Mouse (Mus musculus) lung, postnatal 4 days (tissue): ENCODE results near the gene Pik3r2.

ENCODE experiments used
- DNase-seq, 2 experiments: peaks; one replicate each; pipeline ENCODE4 v3.0.0; 2021

The Pik3r2 gene

DNA sequence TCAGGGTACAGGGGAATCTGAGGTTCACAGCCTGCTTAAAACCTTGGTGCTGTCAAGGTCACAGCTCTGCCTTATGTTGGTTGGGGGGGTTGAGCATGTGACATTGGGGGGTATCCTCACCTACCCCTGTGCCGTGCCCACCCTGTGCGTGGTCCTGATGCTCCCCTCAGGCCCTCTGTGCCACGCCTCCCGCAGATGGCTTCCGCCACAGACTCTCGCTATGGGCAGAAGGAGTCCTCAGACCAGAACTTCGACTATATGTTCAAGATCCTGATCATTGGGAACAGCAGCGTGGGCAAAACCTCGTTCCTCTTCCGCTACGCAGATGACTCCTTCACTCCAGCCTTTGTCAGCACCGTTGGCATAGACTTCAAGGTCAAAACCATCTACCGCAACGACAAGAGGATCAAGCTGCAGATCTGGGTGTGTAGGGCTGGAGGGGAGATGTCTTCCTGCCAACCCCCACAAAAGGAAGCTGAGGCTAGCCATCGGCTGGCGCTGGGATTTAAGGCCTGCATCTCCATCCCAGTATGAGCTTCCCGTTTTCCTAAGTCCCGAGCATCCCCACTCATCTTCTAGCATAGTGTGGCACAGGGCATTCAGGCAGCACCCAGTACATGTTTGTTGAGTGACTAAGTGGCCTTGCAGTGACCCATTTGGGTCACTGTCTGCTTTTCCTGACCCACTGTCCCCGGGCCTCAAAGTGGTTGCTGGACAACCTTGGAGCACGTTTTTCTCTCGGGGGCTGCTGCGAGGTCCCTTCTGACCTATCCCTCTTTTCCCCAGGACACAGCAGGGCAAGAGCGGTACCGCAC, 20.6 kb downstream of the Pik3r2 start:
- peak in 1 of 2 experiments; percentile 26 for DNase-seq

DNA sequence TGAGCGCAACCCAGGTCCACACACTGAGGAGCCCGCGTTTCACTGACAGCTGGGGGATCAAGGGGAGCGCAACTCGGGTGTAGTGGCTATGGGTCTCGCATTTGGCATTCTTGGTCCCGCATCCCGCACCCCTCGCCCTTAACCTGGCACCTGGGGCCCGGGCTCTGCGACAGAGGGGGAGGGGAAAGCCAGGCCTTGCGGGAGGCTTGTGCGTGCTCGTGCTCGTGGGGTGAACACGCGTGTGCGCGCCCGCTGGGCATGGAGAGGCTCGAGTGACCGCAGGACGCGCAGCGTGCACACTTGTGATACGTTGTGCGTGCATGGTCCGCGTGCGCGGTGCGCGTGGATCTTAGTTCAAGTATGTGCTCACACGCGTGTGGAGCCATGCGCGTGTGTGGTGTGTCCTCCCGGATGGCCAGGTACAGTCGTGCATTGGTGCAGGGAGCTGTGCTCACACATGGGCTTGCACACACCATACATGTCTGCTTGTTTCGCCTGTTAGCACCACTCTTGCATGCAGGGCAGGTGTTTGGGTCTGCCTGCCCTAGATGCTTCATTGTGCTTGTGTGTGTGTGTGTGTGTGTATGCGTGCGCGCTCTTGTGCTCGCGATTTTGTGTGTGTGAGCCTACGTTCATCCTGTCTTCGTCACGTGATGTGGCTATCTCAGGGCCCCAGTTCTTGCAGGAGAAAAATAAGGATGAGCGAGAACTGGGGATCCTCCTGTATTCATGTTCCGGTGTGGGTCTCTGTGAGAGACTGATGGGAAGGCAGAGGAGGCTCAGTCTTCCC, 21.4 kb downstream of the Pik3r2 start:
- peak; percentile 76 to 80 for DNase-seq

DNA sequence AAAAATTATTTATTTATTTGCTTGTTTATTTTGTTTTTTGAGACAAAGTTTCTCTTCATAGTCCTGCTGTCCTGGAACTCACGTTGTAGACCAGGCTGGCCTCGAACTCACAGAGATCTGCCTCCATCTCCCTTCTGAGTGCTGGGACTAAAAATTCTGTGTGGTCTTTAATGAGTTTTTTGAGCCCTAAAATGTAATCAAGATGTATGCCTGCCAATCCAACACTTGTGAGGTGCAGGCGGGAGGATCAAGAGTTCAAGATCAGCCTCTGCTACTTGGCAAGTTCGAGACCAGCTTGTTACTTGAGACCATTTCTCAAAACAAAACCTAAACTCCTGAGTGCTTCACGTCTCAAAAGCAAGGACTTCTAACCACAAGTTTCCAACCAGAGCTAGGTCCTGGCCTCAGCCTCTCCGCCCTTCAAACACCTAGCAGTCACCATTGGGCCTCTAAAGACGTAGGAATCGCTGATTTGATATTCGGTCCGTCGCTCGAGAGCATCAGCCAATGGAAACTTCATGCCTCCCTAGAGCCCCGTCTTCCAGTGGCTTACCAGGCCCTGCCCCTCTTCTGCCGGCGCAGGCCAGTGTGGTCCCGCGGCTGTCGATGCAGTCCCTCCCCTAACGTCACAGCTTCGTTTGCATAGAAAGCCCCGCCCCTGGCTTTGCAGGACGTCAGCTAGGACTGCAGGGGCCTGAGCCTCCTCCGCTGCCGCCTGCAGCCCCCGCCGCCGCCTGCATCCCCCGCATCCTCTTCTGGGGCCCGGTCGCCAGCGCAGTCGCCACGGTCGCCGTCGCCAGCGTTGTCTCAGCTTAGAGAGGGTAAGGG, 22.3 kb downstream of the Pik3r2 start, which contains the start of gene Rab3a:
Gene Rab3a, plus strand, starts transcription at position 637 of the 828 bp plus-strand sequence.
- DNase-seq, result peak; percentile 97 to 99

DNA sequence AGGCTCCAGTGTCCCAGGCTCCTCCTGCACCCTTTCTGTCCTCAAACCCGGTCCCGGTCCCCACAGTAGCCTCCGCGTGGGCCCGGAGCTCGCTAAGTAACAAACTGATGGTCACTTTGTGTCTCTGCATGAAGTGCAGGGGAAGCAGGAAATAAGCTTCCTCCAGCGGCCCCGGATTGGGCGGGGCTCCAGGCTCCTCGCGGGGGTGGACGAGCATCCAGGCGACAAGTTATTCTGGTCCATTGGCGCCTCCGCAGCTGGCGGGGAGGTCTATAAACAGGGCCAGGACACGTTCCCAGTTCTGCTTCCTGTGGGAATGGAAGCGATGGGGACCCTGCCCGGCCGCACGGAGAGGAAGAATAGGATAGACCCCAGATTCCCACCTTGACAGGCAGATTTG, 23.4 kb downstream of the Pik3r2 start:
- DNase-seq, result peak; percentile 90 to 93

DNA sequence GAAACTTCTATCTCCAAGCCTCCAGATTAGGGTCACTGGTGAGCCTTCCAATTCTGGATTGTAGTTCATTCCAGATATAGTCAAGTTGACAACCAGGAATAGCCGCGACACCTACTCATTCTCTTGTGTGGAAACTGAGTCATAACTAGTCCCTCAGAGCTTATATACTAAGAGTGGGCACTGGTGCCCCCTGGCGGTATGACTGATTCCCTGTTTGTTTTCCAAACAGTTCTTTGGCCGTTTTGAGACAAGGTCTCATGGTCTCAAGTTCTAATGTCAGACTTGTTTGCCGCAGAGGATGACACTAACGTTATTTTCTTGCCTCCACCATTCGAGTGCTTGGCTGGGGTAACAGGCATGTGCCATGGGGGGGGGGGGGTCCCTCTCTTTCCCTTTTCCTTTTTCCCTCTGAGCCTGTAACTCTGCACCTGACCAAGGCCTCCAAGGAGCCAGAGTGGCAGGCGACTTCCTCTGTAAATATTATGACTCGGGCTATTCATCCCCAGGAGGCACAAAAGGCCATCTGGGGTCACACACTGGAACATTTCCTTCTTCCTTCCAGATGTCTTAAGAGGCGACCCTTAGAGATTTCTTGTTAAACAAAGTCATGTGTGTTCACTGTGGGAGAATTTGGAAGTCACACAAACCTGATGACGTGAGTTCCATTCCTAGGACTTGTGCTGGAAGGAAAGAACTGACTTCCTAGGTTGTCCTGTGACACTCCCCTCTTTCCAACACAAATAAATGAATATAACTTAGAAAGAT, 24.3 kb downstream of the Pik3r2 start:
- DNase-seq, result peak; percentile 79 to 80

DNA sequence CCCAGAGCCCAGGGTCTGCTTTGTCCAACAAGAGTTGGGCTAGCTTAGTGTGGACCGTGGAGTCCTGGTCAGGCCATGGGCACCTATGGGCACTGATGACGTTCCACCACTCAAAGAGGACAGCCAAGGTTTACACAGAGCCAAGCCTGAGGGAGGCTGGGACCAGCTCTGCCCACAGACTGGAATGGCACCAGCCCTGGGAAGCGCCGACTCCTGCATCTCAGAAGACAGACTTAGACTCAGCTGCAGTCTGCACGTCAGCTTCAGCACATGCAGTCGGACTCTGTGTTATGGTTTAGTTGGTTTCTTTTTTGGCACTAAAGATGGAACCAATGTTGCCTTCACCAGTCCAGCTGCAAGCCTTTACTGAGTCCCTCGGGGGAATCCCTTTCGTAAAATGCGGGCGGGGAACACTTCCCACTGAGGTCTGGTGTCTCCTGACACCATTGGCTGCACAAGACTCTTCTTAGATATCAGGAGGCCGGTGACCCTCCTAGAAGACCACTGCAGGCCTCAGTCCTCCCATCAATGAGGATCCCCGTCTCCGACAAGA, 26.3 kb downstream of the Pik3r2 start:
- peak in 1 of 2 experiments; percentile 23 for DNase-seq

DNA sequence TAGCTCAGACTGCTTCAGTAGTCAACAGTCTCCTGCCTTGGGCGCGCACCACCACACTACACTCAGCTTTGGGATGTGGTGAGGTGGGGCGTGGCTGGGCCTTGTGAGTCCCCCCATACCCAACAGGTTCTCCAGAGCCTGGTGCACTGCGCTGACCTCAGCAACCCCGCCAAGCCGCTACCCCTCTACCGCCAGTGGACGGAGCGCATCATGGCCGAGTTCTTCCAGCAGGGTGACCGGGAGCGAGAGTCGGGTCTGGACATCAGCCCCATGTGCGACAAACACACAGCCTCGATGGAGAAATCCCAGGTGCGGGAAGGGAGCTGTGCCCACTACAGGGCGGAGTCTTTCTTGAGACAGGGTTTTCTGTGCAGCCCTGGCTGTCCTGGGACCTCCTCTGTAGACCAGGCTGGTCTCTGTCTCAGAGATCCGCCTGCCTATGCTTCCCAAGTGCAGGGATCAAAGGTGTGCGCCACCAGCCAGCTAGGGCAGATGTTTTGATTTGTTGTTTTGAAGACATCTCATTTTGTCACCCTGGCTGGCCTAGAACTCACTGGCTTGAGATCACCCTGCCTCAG, 27.3 kb downstream of the Pik3r2 start:
- peak in 1 of 2 experiments; percentile 22 for DNase-seq

DNA sequence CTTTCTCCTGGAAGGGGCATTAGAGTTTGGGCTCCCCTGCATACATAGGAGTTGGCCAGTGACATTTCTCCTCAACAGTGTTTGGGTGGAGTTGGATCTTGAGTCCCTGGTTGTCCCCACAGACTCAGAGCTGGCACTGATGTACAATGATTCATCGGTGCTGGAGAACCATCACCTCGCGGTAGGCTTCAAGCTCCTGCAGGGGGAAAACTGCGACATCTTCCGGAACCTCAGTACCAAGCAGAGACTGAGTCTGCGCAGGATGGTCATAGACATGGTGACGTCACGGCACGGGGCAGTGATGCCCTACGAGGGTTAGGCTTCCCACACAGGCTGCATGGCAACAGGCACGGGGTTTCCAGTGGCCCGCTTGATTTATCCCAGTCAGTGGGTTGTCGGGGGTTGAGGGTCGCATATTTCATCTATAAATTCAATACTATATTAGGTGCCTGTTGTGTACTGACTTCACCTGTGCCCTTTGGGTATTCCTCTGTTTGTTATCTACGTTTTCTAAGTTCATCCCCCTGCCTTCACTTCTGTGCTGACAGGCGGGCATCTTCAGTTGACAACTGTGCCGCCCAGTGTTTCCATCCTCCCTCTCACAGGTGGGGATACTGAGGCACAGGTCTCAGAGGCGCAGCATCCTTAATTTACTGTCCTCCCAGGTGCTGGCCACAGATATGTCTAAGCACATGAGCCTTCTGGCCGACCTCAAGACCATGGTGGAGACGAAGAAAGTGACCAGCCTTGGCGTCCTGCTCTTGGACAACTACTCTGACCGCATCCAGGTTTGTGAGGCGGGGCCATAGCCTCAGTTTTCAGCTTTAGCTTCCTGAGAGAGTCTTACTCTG, 28.0 kb downstream of the Pik3r2 start:
- DNase-seq, result peak in 1 of 2 experiments; percentile 20

DNA sequence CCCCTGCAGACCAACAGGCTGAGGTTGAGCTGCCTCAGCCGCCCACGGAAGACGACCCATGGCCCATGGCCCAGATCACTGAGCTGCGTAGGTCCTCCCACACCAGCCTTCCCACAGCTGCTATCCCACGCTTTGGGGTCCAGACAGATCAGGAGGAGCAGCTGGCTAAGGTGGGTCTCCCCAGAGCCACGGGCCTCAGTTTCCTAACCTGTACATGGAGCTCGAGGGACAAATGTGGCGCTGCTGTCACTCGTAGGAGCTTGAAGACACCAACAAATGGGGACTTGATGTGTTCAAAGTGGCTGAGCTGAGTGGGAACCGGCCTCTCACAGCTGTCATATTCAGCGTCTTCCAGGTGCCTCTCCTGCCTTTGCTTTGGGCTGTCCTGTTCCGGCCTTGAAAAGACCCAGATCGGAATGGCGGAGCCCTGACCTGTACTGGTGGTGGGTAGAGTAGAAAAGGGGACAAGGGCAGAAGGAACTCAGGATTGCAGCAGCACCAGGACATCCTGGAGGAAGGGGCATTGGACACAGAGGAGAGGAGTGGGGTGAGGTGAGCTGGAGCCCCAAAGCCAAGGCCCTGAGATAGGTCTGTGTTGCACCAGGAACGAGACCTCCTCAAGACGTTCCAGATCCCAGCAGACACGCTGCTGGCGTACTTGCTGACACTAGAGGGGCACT, 29.2 kb downstream of the Pik3r2 start:
- DNase-seq, result no peak

DNA sequence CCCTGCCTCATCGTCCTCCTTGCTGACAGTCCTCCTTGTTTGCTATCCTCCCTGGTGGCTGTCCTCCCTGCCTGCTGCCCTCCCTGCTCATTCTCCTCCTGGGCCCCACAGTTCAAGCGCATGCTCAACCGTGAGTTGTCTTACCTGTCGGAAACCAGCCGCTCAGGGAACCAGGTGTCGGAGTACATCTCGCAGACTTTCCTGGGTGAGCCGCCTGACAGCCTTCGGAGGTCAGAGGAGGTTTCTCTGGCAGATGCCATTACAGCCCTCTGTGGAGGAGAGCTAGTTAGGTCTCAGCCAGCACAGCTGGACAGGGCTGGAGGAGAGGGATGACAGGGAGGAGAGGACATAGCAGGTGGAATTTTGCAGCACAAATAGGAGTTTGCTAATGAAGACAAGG, 29.8 kb downstream of the Pik3r2 start:
- peak in 1 of 2 experiments; percentile 19 for DNase-seq

DNA sequence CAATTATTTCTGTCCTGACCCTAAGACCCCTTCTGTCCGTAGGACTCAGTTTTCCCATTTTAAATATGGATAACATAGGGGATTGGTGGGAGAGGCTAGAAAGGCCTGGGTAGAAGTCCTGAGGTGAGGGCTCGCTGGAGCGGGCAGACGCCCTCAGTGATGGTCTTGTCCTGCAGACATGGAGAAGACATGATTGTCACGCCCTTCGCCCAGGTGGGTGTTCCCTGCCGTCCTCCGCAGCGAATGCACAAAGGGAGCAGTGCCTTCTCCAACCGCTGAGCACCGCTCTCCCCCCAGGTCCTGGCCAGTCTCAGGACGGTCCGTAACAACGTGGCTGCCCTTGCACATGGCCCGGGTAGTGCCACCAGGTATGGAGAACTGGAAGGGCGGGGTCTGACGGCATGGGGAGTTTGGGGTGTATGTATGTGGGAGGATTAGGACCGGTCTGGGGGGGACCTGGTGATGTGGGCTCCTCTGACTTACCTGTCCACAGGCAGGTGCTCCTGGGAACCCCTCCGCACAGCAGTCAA, 30.8 kb downstream of the Pik3r2 start:
- DNase-seq, result peak in 1 of 2 experiments; percentile 22

DNA sequence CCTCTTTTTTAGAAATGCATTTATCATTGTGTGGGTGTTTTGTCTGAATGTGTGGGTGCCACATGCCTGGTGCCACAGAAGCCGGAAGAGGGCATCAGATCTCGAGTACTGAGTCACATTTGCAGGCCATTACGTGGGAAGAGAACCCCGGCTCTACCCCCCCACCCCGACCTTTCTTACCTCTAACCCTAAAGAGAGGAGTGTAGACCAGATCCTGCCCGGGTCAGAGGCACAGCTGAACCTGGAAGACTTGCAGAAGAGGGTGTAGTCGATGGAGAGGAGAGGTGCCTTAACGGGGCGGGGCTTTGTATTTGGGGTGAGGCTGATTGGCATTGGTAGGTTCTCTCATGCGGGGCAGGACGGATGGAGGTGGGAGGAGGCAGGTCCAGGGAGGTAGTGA, 31.7 kb downstream of the Pik3r2 start:
- peak in 1 of 2 experiments; percentile 21 for DNase-seq

DNA sequence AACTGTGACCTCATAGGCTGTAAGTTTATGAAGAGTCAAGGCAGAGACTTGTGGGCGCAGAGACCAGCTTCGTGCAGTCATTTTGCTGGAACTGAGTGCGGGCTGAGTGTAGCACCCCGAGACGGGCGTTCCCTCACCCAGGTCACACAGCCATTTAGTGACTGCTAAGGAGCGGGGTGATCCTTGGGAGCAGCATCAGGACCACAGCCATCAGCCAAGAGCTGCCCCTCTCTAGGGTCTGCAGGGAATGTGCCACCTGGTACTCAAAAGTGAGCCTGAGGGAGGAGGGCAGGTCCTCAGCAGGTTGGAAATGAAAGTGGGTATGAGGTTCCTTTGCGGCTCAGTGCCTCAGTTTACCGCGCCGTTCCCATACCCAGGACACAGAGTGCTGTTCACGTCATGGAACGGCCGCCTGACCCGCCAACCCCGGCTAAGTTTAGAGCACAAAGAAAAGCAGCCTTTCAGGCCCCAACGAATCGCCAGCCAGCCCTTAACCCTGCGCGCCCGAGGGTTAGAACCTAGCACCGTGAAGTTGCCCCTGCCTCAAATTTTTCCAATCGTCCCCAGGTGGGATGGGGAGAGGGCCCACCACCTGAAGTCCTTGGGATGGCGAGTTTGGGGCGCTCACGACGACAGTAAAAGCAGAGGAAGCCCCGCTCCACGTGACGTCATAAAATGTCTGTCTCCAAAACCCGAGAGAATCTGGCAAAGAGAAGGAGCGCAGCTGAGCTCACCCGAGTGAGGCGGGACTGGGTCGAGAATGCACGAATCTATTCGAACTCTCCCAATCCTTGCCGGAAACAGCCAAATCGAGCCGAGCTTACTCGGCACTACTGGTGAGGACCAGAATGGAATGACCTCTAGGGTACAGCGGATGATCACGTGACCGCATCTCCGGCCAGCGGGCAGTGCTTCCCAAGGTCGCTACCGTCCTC, 32.6 kb downstream of the Pik3r2 start:
- DNase-seq, result peak; percentile 46 to 50

DNA sequence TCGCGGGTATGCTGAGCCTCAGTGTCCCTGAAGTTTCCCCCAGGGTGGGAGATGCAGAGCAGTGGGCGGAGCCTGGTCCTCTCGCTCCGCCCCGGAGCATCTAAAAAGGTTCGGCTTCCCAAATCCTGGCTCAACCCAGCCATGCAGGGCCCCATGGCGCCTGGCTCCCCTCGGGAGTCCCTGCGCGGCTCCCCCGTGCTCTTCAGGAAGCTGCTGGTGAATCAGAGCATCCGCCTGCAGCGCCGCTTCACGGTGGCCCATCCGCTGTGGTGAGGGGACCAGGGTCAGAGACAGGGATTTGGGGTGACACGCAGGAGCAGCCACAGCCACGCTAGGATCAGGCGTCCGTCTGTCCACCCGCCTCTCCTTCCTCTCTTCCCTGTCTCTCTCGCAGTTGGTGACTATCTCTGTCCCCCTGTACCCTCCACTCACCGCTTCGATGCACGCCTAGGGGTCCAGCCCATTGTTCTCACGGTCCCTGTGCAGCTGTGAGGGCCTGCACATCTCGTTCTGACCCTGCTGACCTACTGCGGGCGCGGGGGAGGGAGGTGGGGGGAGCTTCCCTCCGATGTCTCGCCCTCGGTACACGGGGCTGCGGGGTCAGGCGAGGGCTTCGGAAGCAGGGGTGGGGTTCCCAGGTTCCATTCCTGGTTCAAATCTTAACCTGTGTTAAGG, 33.4 kb downstream of the Pik3r2 start:
- peak in 1 of 2 experiments; percentile 29 for DNase-seq

DNA sequence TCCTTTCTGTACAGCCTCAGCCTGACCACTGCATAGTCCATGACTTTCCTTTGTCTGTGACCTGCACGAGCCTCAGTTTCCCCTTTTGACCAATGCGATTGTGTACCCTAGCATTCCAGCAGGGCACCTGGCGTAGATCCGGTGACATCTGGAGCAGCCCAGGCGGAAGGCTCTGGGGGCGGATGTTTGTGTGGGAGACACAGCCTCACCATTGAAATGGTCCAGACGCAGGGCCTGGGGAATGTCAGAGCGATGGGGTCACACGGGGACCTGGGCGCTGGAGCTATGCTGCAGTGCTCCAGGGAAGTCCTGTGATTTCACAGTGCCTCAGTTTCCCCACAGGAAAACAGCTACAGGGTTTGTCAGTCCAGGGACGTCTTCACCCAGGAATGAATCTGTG, 34.3 kb downstream of the Pik3r2 start:
- DNase-seq, result peak in 1 of 2 experiments; percentile 17

DNA sequence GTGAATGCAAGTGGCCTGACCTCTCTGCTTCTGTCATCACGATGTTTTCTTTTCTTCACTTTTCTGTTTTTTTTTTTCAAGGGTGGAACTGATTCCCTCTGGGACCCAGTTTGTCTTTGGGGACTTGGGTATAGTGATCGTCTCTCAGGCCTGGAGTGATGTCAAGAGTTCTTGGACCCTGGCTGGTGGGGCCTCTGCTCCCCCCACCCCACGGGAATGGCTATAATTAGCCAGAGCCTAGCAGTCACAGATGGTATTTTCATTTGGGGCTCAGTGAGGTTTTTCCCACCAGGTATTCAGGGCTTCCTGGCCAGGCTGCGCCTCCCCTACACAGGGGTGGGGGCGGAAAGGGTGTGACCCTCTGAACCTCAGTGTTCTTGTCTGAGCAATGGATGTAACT, 34.9 kb downstream of the Pik3r2 start:
- DNase-seq, result peak in 1 of 2 experiments; percentile 6

DNA sequence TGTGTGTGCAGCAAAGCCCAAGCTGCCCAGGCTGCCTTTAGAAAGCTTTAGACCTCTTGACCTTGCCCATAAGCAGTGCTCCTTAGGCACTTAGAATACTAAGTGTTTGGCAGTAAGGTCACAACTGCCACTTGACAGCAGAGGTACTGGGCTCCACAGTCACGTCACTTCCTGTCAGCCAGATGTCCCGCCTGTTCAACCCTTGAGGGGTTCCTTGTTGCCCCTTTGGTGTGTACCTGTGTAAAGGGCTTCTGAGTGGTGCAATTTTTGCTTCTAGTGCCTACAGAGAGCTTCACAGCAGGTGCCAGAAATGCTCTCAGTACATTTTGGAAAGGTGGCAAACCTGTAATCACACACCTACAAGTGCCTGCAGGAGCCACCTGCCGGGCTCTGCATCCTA, 38.3 kb downstream of the Pik3r2 start:
- DNase-seq, result peak; percentile 70 to 87

DNA sequence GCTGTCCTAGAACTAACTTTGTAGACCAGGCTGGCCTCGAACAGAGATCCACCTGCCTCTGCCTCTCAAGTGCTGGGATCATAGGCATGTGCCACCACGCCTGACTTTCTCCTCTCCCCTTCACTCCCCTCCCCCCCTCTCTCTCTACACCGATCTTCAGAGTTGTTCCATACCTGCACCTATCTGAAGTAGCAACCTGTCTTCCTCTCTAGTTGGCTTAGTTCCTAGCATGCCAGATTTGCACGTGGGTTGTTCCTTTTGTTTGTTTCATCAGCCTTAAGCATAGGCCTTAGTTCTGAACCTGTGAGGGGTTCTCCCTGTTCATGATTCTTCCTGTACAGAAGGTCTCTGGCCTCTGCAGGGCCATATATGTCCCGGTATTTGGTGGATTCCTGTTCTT, 38.8 kb downstream of the Pik3r2 start:
- peak in 1 of 2 experiments; percentile 13 for DNase-seq
